Mouse (Mus musculus): ENCODE measurements at regions not wholly inside any gene's neighbourhood (a gene's known extent, or its start where the extent isn't known, plus 50 kb on each side); places are given as distances from the start of the nearest gene placed in this dataset.

DNA sequence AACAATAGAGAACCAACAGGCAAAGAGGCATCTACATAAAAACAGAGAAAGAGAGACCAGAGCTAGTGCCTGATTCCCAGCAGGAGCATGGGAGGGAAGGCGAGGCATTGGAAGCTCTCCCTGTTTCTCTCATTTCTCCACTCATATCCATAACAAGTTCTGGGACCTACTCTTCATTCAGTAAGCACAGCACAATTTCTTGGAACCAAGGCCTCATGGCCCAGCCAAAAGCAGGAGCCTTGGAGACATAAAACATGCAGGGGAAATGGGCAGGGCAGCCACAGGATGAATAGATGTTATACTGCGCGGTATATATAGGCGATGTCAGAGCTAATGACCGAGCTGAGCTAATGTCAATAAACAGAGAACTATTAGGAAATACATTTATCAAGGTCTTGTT, 214.2 kb downstream of the Srbd1 start:
- no peak for TF ChIP-seq CTCF (IDR thresholded peaks at IDR 0.05)
- no peak for TF ChIP-seq EP300 (IDR thresholded peaks at IDR 0.05)

All from lung, postnatal 0 days (tissue).